Mouse (Mus musculus): ENCODE measurements at regions not wholly inside any gene's neighbourhood (a gene's known extent, or its start where the extent isn't known, plus 50 kb on each side); places are given as distances from the start of the nearest gene placed in this dataset.

GRCm38 (mm10) chr10:30132243-30132642 is 68.1 kb downstream of the Cenpw start:
- DNase-seq (ENCODE audit: low spot score in 2 of 2): no peak

- no peak for DNase-seq (ENCODE audit: low spot score in 2 of 2)
Observed at GRCm38 (mm10) chr10:30110341-30110740, 90.0 kb downstream of the Cenpw start.

- DNase-seq (ENCODE audit: low spot score in 2 of 2): no peak
Observed at GRCm38 (mm10) chr10:30102443-30102842, 97.9 kb downstream of the Cenpw start.

- DNase-seq (ENCODE audit: low spot score in 2 of 2): no peak
Observed at GRCm38 (mm10) chr10:30094603-30095002, 105.8 kb downstream of the Cenpw start.

- no peak for DNase-seq (ENCODE audit: low spot score in 2 of 2)
Observed at GRCm38 (mm10) chr10:30091549-30091948, 108.8 kb downstream of the Cenpw start.

GRCm38 (mm10) chr10:30089406-30089805 is 111.0 kb downstream of the Cenpw start:
- DNase-seq (ENCODE audit: low spot score in 2 of 2): peak; percentile 39 to 46

- DNase-seq (ENCODE audit: low spot score in 2 of 2): no peak
Observed at GRCm38 (mm10) chr10:30085059-30085458, 115.3 kb downstream of the Cenpw start.

- no peak for DNase-seq (ENCODE audit: low spot score in 2 of 2)
Observed at GRCm38 (mm10) chr10:30066692-30067091, 133.7 kb downstream of the Cenpw start.

- DNase-seq (ENCODE audit: low spot score in 2 of 2): peak; percentile 41 to 50
Observed at GRCm38 (mm10) chr10:30030621-30031020, 169.7 kb downstream of the Cenpw start.

- DNase-seq (ENCODE audit: low spot score in 2 of 2): no peak
Observed at GRCm38 (mm10) chr10:30002950-30003636, 197.3 kb downstream of the Cenpw start.

- no peak for DNase-seq (ENCODE audit: low spot score in 2 of 2)
Observed at GRCm38 (mm10) chr10:30000836-30001235, 199.5 kb downstream of the Cenpw start.

GRCm38 (mm10) chr10:29981539-29981938 is 218.8 kb downstream of the Cenpw start:
- no peak for DNase-seq (ENCODE audit: low spot score in 2 of 2)
